In genomic region chr9:35058596-35059354, GRCm38 (mm10) we compare ENCODE assay signal across 10 mouse cellular contexts.
A peak's percentile ranks its signal among the peaks of the same experiment; 100 is the strongest.
DNase-seq lines count a peak whose midpoint lies in the region; ATAC-seq and TF ChIP-seq lines count a peak whose summit lies in the region.
"Had no signal": no experiment of that assay in that cellular context is flagged by ENCODE, and none has a peak within 500 bp of the region (broad histone marks: within the 10 kb centered on the region; RNA-seq: fewer than 3 reads in every experiment).

No protein-coding gene starts in this region.

- no peak for TF ChIP-seq POLR2A in cerebellum, adult 2 months (IDR thresholded peaks at IDR 0.05; ENCODE audit: borderline replicate concordance, insufficient read depth, low read length)

- intact Hi-C loops in left cerebral cortex, adult 2 months (cut with DNase I), result no loop called here
- intact Hi-C loops in left cerebral cortex, postnatal 10 days (cut with DNase I), result no loop called here

- no peak for ATAC-seq in midbrain, embryonic 13.5 days

- WGBS in cerebellum, adult 2 months, result 12% methylated on average over 2 of the region's 2 CpGs
- WGBS in midbrain, embryonic 13.5 days, result 95% methylated on average over 2 of the region's 2 CpGs

- peak; percentile 5 to 7 for DNase-seq in left cerebral cortex, adult 2 months (ENCODE audit: extremely low spot score in 1 of 2, low spot score in 2 of 2)
- DNase-seq in left cerebral cortex, postnatal 10 days (ENCODE audit: extremely low spot score in 1 of 2, low spot score in 2 of 2), result no peak
- DNase-seq in adrenal gland, adult 8-10 months, result peak; percentile 68
- peak; percentile 55 to 70 for DNase-seq in cerebellum, adult 2 months
- peak; percentile 49 to 91 for DNase-seq in kidney, postnatal 36 days
- DNase-seq in embryo, embryonic 9.5 days (ENCODE audit: extremely low spot score), result no peak
- DNase-seq: embryo, embryonic 11 days had no signal

- H3K27me3 ChIP-seq in cerebellum, adult 2 months (ENCODE audit: control insufficient read depth, insufficient read depth, low read length), result no peaks in the 10 kb centered on the region
- no peaks in the 10 kb centered on the region for H3K27me3 ChIP-seq in midbrain, embryonic 13.5 days
- H3K27me3 ChIP-seq: hindbrain, embryonic 15.5 days; lung, embryonic 15.5 days had no signal

- TF ChIP-seq CTCF in left cerebral cortex, adult 2 months (IDR thresholded peaks at IDR 0.05), result no peak
- TF ChIP-seq CTCF in cerebellum, adult 2 months (IDR thresholded peaks at IDR 0.05; ENCODE audit: borderline replicate concordance, insufficient read depth, low read depth, low read length), result no peak

- H3K9ac ChIP-seq in midbrain, embryonic 13.5 days (replicated peaks), result no peak overlapping the region
- H3K9ac ChIP-seq: hindbrain, embryonic 15.5 days; lung, embryonic 15.5 days had no signal

- no peaks in the 10 kb centered on the region for H3K9me3 ChIP-seq in midbrain, embryonic 13.5 days
- H3K9me3 ChIP-seq: hindbrain, embryonic 15.5 days; lung, embryonic 15.5 days had no signal

- H3K4me1 ChIP-seq in cerebellum, adult 2 months (ENCODE audit: control insufficient read depth, insufficient read depth, low read length), result peaks cover 8% of the 10 kb centered on the region
- 0 out of 2 replicates have a peak, but pooled peaks cover 4% of the 10 kb centered on the region for H3K4me1 ChIP-seq in midbrain, embryonic 13.5 days (replicated peaks)
- H3K4me1 ChIP-seq: hindbrain, embryonic 15.5 days had no signal

- no peaks in the 10 kb centered on the region for H3K36me3 ChIP-seq in midbrain, embryonic 13.5 days
- H3K36me3 ChIP-seq: hindbrain, embryonic 15.5 days had no signal

- H3K4me2 ChIP-seq in midbrain, embryonic 13.5 days (replicated peaks), result no peak overlapping the region
- H3K4me2 ChIP-seq: hindbrain, embryonic 15.5 days; lung, embryonic 15.5 days had no signal

- H3K4me3 ChIP-seq in left cerebral cortex, adult 2 months, result no peak overlapping the region
- H3K4me3 ChIP-seq in cerebellum, adult 2 months (replicated peaks; ENCODE audit: insufficient read depth, low read depth, low read length), result no peak overlapping the region
- H3K4me3 ChIP-seq in midbrain, embryonic 13.5 days (replicated peaks), result no peak overlapping the region
- H3K4me3 ChIP-seq: hindbrain, embryonic 15.5 days; lung, embryonic 15.5 days had no signal

- H3K27ac ChIP-seq in left cerebral cortex, adult 2 months, result no peak overlapping the region
- H3K27ac ChIP-seq in cerebellum, adult 2 months (ENCODE audit: insufficient read depth, low read length), result no peak overlapping the region
- no peak overlapping the region for H3K27ac ChIP-seq in midbrain, embryonic 13.5 days
- H3K27ac ChIP-seq: hindbrain, embryonic 15.5 days; lung, embryonic 15.5 days had no signal

Comparison
In these comparisons a context has a peak if more than half of its experiments do, and no peak if none do; other contexts are left out.
1. DNase-seq: peak in left cerebral cortex, adult 2 months (2 of 2), adrenal gland, adult 8-10 months (single experiment), cerebellum, adult 2 months (2 of 2) and kidney, postnatal 36 days (2 of 2); none in left cerebral cortex, postnatal 10 days (0 of 2) and embryo, embryonic 9.5 days (single experiment).